Mouse (Mus musculus): ENCODE results near the gene Gm20388. TPM values are rescaled to one million over a fixed set of nuclear protein-coding genes. Genes with fewer than 3 reads are reported as not detected.
A peak's percentile ranks its signal among the peaks of the same experiment; 100 is the strongest.

Gm20388 gene
- polyA plus RNA-seq, 1 experiment from 2014 or later = not detected

- H3K27me3 ChIP-seq = peaks cover 26% of the 10 kb centered on the region
- no peaks in the 10 kb centered on the region for H3K36me3 ChIP-seq
- peaks cover 52% of the 10 kb centered on the region for H3K4me1 ChIP-seq
- peak overlapping the region; percentile 14; the same call in 1 of the 2 replicates for H3K27ac ChIP-seq
- 3% methylated on average over 12 of the region's 12 CpGs for WGBS
- no peak overlapping the region for H3K9ac ChIP-seq
- H3K9me3 ChIP-seq = no peaks in the 10 kb centered on the region
- ATAC-seq (ENCODE audit: insufficient number of reproducible peaks, insufficient read depth, low FRiP score, low TSS enrichment) = no peak
- peak overlapping the region; percentile 10; the same call in 1 of the 2 replicates for H3K4me2 ChIP-seq (replicated peaks)
- no peak overlapping the region for H3K4me3 ChIP-seq
Measured at GRCm38 (mm10) chr8:121391771-121392170, 1481.1 kb downstream of the Gm20388 start.

- peaks cover 33% of the 10 kb centered on the region for H3K27me3 ChIP-seq
- peaks cover 59% of the 10 kb centered on the region for H3K4me1 ChIP-seq
- WGBS = 9% methylated on average over 10 of the region's 10 CpGs
Measured at GRCm38 (mm10) chr8:121392482-121392881, 1481.8 kb downstream of the Gm20388 start.

DNA sequence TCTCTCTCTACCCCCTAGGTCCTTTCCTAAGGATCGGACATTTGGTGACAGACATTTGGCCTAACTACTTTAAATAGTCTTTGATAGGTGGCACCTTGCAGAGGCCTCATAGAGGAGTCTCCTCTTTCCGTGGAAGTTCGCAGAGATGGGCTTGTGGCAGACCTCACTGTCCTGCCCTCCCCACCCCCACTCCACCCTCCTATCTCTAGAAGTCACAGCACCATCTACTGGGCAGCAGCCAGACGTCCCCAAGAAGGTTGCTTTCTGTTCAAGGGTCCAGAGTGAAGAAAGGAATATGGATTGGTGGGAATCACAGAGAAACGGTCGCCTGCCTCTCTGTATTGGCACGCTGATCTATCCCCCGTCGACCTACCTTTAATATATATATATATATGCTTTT, 1482.5 kb downstream of the Gm20388 start:
- WGBS = 12% methylated on average over 9 of the region's 9 CpGs
- Histone ChIP-seq H3K27me3 (peaks cover 33% of the 10 kb centered on the region), H3K9me3 (no peaks in the 10 kb centered on the region), H3K4me2 (replicated peaks) (no peak overlapping the region), H3K9ac (no peak overlapping the region), H3K4me1 (peaks cover 64% of the 10 kb centered on the region), H3K4me3 (no peak overlapping the region), H3K27ac (no peak overlapping the region), H3K36me3 (no peaks in the 10 kb centered on the region)
- ATAC-seq (ENCODE audit: insufficient number of reproducible peaks, insufficient read depth, low FRiP score, low TSS enrichment) = no peak

More at GRCm38 (mm10) chr8:121392482-121392881, 1481.8 kb downstream of the Gm20388 start:
- Histone ChIP-seq H3K4me3 (no peak overlapping the region), H3K27ac (no peak overlapping the region), H3K4me2 (replicated peaks) (no peak overlapping the region), H3K9ac (no peak overlapping the region), H3K36me3 (no peaks in the 10 kb centered on the region), H3K9me3 (no peaks in the 10 kb centered on the region)
- no peak for ATAC-seq (ENCODE audit: insufficient number of reproducible peaks, insufficient read depth, low FRiP score, low TSS enrichment)

- Histone ChIP-seq H3K4me2 (replicated peaks) (peak overlapping the region; percentile 10; the same call in 1 of the 2 replicates), H3K4me3 (no peak overlapping the region), H3K27me3 (peaks cover 22% of the 10 kb centered on the region), H3K9ac (no peak overlapping the region), H3K27ac (peak overlapping the region; percentile 46; the same call in 1 of the 2 replicates), H3K9me3 (no peaks in the 10 kb centered on the region), H3K36me3 (no peaks in the 10 kb centered on the region), H3K4me1 (peaks cover 67% of the 10 kb centered on the region)
- ATAC-seq (ENCODE audit: insufficient number of reproducible peaks, insufficient read depth, low FRiP score, low TSS enrichment) = no peak
- 29% methylated on average over 5 of the region's 5 CpGs for WGBS
Measured at GRCm38 (mm10) chr8:121394686-121395085, 1484.0 kb downstream of the Gm20388 start.

DNA sequence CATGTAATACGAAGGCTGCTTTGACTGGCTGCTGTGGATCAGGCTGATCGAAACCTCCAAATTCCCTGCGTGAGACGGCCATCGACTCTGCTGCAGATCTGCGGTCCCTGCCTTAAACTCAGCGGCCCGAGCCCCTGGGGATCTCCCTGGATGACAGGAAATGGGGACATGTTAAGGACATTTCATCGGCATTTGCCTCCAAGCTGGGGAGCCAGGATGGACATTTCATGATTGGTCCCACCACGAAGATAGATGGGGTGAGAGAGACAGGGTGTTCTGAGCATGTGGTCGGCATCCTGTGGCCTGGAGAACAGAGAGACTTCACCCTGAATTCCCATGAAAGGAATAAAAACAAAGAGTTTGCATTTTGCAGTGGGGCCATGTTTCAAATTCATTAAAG, 1484.7 kb downstream of the Gm20388 start:
- no peak overlapping the region for H3K4me3 ChIP-seq
- WGBS = 30% methylated on average over 11 of the region's 11 CpGs
- H3K4me1 ChIP-seq = peaks cover 69% of the 10 kb centered on the region
- no peak overlapping the region; the same call in 1 of the 2 replicates for H3K9ac ChIP-seq
- H3K9me3 ChIP-seq = no peaks in the 10 kb centered on the region
- peaks cover 28% of the 10 kb centered on the region for H3K27me3 ChIP-seq
- H3K27ac ChIP-seq = peak overlapping the region; percentile 84
- no peaks in the 10 kb centered on the region for H3K36me3 ChIP-seq
- peak overlapping the region; percentile 10; the same call in 1 of the 2 replicates for H3K4me2 ChIP-seq (replicated peaks)
- no peak for ATAC-seq (ENCODE audit: insufficient number of reproducible peaks, insufficient read depth, low FRiP score, low TSS enrichment)

- Histone ChIP-seq H3K9ac (peak overlapping the region; percentile 17; the same call in 1 of the 2 replicates), H3K4me3 (no peak overlapping the region), H3K4me1 (peaks cover 66% of the 10 kb centered on the region), H3K27ac (peak overlapping the region; percentile 84), H3K36me3 (no peaks in the 10 kb centered on the region), H3K4me2 (replicated peaks) (peak overlapping the region; percentile 22), H3K27me3 (peaks cover 29% of the 10 kb centered on the region), H3K9me3 (no peaks in the 10 kb centered on the region)
- whole genome bisulfite sequencing = 14% methylated on average over 11 of the region's 11 CpGs
- no peak for ATAC-seq (ENCODE audit: insufficient number of reproducible peaks, insufficient read depth, low FRiP score, low TSS enrichment)
Measured at GRCm38 (mm10) chr8:121396151-121396550, 1485.5 kb downstream of the Gm20388 start.

- no peak for ATAC-seq (ENCODE audit: insufficient number of reproducible peaks, insufficient read depth, low FRiP score, low TSS enrichment)
- H3K4me2 ChIP-seq (replicated peaks) = no peak overlapping the region
- WGBS = 36% methylated on average over 10 of the region's 10 CpGs
- no peak overlapping the region for H3K9ac ChIP-seq
- peaks cover 58% of the 10 kb centered on the region for H3K4me1 ChIP-seq
- no peak overlapping the region for H3K4me3 ChIP-seq
- no peaks in the 10 kb centered on the region for H3K9me3 ChIP-seq
- peaks cover 29% of the 10 kb centered on the region for H3K27me3 ChIP-seq
- H3K36me3 ChIP-seq = no peaks in the 10 kb centered on the region
- H3K27ac ChIP-seq = peak overlapping the region; percentile 84
Measured at GRCm38 (mm10) chr8:121397201-121397698, 1486.6 kb downstream of the Gm20388 start.

DNA sequence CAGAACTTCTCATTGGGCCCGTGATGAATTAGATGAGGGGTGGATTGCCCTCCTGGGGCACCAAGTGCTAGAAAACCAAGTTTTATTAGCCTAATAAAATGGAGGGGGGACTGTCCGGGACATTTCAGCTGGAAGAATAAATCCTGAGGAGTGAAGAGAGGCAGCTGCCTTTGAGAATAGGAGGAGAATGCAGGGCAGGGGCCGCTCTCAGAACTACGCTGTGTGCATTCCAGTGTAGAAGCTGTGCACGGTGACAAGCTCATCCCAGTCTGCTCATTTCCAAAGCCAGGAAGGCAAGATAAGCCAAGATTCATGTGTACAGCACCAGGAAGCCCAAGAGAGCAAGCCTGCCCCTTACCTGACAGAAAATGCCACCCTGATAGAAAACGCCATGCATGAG, 1487.4 kb downstream of the Gm20388 start:
- 74% methylated on average over 6 of the region's 6 CpGs for WGBS
- H3K4me2 ChIP-seq (replicated peaks) = no peak overlapping the region
- no peaks in the 10 kb centered on the region for H3K36me3 ChIP-seq
- H3K4me1 ChIP-seq = peaks cover 49% of the 10 kb centered on the region
- 0 out of 2 replicates have a peak overlapping the region, but pooled peaks have one; percentile 38 for H3K27ac ChIP-seq
- no peak overlapping the region for H3K4me3 ChIP-seq
- H3K9ac ChIP-seq = no peak overlapping the region
- no peak for ATAC-seq (ENCODE audit: insufficient number of reproducible peaks, insufficient read depth, low FRiP score, low TSS enrichment)
- peaks cover 24% of the 10 kb centered on the region for H3K27me3 ChIP-seq
- no peaks in the 10 kb centered on the region for H3K9me3 ChIP-seq

DNA sequence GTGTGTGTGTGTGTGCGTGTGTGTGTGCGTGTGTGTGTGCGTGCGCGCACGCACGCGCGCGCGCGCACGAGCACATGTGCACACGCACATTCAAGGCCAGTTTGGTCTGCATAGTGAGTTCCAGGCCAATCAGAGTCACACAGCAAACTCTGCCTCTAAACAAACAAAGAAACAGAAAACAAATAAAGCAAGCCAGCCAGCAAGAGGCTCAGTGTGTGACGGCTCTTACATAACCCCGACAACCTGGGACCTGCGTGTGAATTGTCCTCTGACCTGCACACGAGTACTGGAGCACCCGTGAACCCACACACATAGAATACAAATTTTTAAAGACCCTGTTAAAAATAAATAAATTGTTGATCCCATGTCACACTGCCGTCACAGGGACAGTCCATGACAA, 1488.1 kb downstream of the Gm20388 start:
- WGBS = 86% methylated on average over 20 of the region's 20 CpGs
- no peak for ATAC-seq (ENCODE audit: insufficient number of reproducible peaks, insufficient read depth, low FRiP score, low TSS enrichment)
- Histone ChIP-seq H3K4me3 (no peak overlapping the region), H3K36me3 (no peaks in the 10 kb centered on the region), H3K27me3 (peaks cover 20% of the 10 kb centered on the region), H3K9ac (no peak overlapping the region), H3K4me1 (peaks cover 46% of the 10 kb centered on the region), H3K27ac (no peak overlapping the region), H3K9me3 (no peaks in the 10 kb centered on the region), H3K4me2 (replicated peaks) (no peak overlapping the region)

DNA sequence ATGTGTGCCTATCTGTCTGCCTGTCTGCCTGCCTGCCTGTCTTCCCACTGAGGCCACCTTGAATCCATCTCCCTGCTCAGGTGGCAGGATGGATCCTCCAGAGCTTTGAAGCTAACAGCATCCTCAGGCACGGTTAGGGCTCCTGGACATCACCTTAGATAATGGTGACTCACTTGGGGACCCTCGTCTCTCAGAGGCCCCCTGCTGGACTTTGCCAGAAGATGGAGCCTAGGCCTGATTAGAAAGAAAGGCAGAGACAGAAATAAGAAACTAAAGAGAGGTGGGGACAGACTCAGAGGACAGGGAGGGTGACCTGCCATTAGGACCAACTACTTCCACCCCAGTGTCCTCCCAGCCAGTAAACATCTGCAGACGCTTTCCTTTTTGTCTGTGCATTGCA, 1488.5 kb downstream of the Gm20388 start:
- H3K27me3 ChIP-seq = peaks cover 20% of the 10 kb centered on the region
- H3K9ac ChIP-seq = no peak overlapping the region
- 42% methylated on average over 3 of the region's 3 CpGs for WGBS
- H3K27ac ChIP-seq = no peak overlapping the region
- H3K4me3 ChIP-seq = no peak overlapping the region
- H3K9me3 ChIP-seq = no peaks in the 10 kb centered on the region
- no peak overlapping the region for H3K4me2 ChIP-seq (replicated peaks)
- peaks cover 45% of the 10 kb centered on the region for H3K4me1 ChIP-seq
- no peaks in the 10 kb centered on the region for H3K36me3 ChIP-seq
- ATAC-seq (ENCODE audit: insufficient number of reproducible peaks, insufficient read depth, low FRiP score, low TSS enrichment) = no peak

- ATAC-seq (ENCODE audit: insufficient number of reproducible peaks, insufficient read depth, low FRiP score, low TSS enrichment) = no peak
- WGBS = 30% methylated on average over 9 of the region's 9 CpGs
- 0 out of 2 replicates have a peak overlapping the region, but pooled peaks have one; percentile 2 for H3K4me2 ChIP-seq (replicated peaks)
- no peak overlapping the region for H3K9ac ChIP-seq
- peaks cover 36% of the 10 kb centered on the region for H3K4me1 ChIP-seq
- no peaks in the 10 kb centered on the region for H3K36me3 ChIP-seq
- H3K27ac ChIP-seq = no peak overlapping the region
- no peak overlapping the region for H3K4me3 ChIP-seq
- peaks cover 20% of the 10 kb centered on the region for H3K27me3 ChIP-seq
- H3K9me3 ChIP-seq = no peaks in the 10 kb centered on the region
Measured at GRCm38 (mm10) chr8:121400581-121400980, 1489.9 kb downstream of the Gm20388 start.

DNA sequence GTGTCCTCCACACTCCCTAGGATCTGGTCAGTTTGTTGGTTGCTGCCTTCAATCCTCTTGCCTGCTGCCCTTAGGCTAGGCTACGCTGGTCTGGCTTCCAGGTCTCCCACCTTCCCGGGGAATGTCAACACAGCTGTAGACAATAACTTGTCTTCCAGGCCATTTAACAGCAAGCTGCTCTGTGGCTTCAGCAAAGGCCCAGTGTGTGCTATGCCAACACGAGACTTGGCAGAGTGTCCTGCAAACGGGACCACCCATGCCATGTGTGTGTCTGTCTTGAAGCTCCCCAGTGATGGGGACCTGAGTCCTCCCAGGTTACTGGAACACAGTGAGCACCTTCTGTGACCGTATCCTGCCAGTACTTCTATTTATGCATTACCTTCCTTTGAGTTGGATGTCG, 1493.2 kb downstream of the Gm20388 start:
- no peak overlapping the region for H3K27ac ChIP-seq
- no peaks in the 10 kb centered on the region for H3K9me3 ChIP-seq
- 0 out of 2 replicates have a peak, but pooled peaks cover 7% of the 10 kb centered on the region for H3K27me3 ChIP-seq
- ATAC-seq (ENCODE audit: insufficient number of reproducible peaks, insufficient read depth, low FRiP score, low TSS enrichment) = no peak
- H3K4me3 ChIP-seq = no peak overlapping the region
- no peak overlapping the region for H3K9ac ChIP-seq
- WGBS = 80% methylated on average over 6 of the region's 6 CpGs
- H3K36me3 ChIP-seq = no peaks in the 10 kb centered on the region
- H3K4me1 ChIP-seq = peaks cover 9% of the 10 kb centered on the region; the same call in 1 of the 2 replicates
- H3K4me2 ChIP-seq (replicated peaks) = no peak overlapping the region
